Mouse (Mus musculus) liver, postnatal 0 days (tissue): ENCODE results near the gene Mrap. TPM values are rescaled to one million over a fixed set of nuclear protein-coding genes. Genes with fewer than 3 reads are reported as not detected.
A peak's percentile ranks its signal among the peaks of the same experiment; 100 is the strongest.

ENCODE experiments used
- ATAC-seq: fragments of 200-750 bp; cut with Nextera tagmentation; 2 replicates; pipeline ENCODE4 v1.8.0; 2017; ENCODE audit warnings: mild to moderate bottlenecking, moderate library complexity
- DNase-seq: peaks from one replicate; pipeline ENCODE4 v3.0.0-alpha.2; 2016
- H3K27ac ChIP-seq: fragments of 300-500 bp; sonication (generic); 2 replicates; pipeline ENCODE4 v1.5.1; 2014; ENCODE audit warnings: antibody characterized with exemption, moderate library complexity, mild to moderate bottlenecking, low read depth
- H3K27me3 ChIP-seq: fragments of 300-500 bp; sonication (generic); 2 replicates; pipeline ENCODE4 v1.6.1; 2014; ENCODE audit warnings: low read length, control low read depth, mixed read lengths; ENCODE audit not compliant: insufficient read depth
- H3K36me3 ChIP-seq: fragments of 300-500 bp; sonication (generic); replicated peaks from 2 replicates; pipeline ENCODE4 v1.6.1; 2014; ENCODE audit warnings: mild to moderate bottlenecking, control low read depth, low read length, moderate library complexity, mixed read lengths; ENCODE audit not compliant: insufficient read depth
- H3K4me1 ChIP-seq: fragments of 300-500 bp; sonication (generic); 2 replicates; pipeline ENCODE4 v1.6.1; 2014; ENCODE audit warnings: antibody characterized with exemption, mild to moderate bottlenecking, control low read depth; ENCODE audit not compliant: insufficient read depth
- H3K4me2 ChIP-seq: fragments of 300-500 bp; sonication (generic); 2 replicates; pipeline ENCODE4 v1.6.1; 2014; ENCODE audit warnings: low read depth, mild to moderate bottlenecking, low read length, moderate library complexity, mixed read lengths
- H3K4me3 ChIP-seq: fragments of 300-500 bp; sonication (generic); 2 replicates; pipeline ENCODE4 v1.5.1; 2014; ENCODE audit warnings: low read depth, low read length
- H3K9ac ChIP-seq: fragments of 300-500 bp; sonication (generic); replicated peaks from 2 replicates; pipeline ENCODE4 v1.6.1; 2014; ENCODE audit warnings: mild to moderate bottlenecking, moderate library complexity
- H3K9me3 ChIP-seq: fragments of 300-500 bp; sonication (generic); 2 replicates; pipeline ENCODE4 v1.6.1; 2016; ENCODE audit warnings: mild to moderate bottlenecking, control low read depth, low read length, mixed read lengths
- CTCF ChIP-seq: sonication (generic); IDR thresholded peaks from 2 replicates; pipeline ENCODE4 v1.5.1; 2016; ENCODE audit warnings: antibody characterized with exemption, low read depth
- EP300 ChIP-seq: IDR thresholded peaks from 2 replicates; pipeline ENCODE4 v1.6.1; 2016; ENCODE audit warnings: antibody characterized with exemption, low read depth, mild to moderate bottlenecking
- WGBS: fragments of 180-500 bp; shearing (Covaris S2); extraction: QIAGEN DNeasy Blood & Tissue Kit; methylation state at CpG from one replicate; pipeline ENCODE4 v1.1.7; 2014; ENCODE audit not compliant: insufficient replicate concordance; 5-methylcytosine and 5-hydroxymethylcytosine counted together
- polyA plus RNA-seq: library from polyadenylated mRNA; unstranded; fragments of >200 nt; fragmentation: Nextera tagmentation; extraction: Ambion mirVana; gene quantifications from 2 replicates; pipeline ENCODE4 v1.2.1, GENCODE M21; 2015

Mrap gene
- polyA plus RNA-seq, 1 experiment from 2014 or later = 45.3 TPM

DNA sequence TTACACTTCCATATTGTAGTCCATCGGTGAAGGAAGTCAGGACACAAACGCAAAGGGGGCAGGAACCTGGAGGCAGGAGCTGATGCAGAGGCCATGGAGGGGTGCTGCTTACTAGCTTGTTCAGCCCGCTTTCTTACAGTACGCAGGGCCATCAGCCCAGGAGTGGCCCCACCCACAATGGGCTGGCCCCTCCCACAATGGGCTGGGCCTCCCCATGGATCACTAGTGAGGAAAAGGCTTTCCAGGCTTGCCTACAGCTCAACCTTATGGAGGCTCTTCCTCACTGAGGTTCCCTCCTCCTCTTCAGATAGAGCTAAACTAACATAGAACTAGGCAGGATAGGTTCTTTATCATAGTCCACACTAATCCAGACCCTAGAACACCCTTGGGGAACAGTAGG, 14.0 kb upstream of the Mrap start:
- no peak overlapping the region for H3K4me3 ChIP-seq
- ATAC-seq = no peak
- TF ChIP-seq EP300 (no peak), CTCF (no peak)
- no peak for DNase-seq
- no peaks in the 10 kb centered on the region for H3K27me3 ChIP-seq
- no peaks in the 10 kb centered on the region for H3K9me3 ChIP-seq
- H3K36me3 ChIP-seq = peaks cover 37% of the 10 kb centered on the region
- H3K9ac ChIP-seq = no peak overlapping the region
- no peak overlapping the region for H3K4me2 ChIP-seq
- H3K27ac ChIP-seq = no peak overlapping the region
- H3K4me1 ChIP-seq = peaks cover 6% of the 10 kb centered on the region; the same call in 1 of the 2 replicates
- WGBS = 94% methylated on average over 4 of the region's 4 CpGs

DNA sequence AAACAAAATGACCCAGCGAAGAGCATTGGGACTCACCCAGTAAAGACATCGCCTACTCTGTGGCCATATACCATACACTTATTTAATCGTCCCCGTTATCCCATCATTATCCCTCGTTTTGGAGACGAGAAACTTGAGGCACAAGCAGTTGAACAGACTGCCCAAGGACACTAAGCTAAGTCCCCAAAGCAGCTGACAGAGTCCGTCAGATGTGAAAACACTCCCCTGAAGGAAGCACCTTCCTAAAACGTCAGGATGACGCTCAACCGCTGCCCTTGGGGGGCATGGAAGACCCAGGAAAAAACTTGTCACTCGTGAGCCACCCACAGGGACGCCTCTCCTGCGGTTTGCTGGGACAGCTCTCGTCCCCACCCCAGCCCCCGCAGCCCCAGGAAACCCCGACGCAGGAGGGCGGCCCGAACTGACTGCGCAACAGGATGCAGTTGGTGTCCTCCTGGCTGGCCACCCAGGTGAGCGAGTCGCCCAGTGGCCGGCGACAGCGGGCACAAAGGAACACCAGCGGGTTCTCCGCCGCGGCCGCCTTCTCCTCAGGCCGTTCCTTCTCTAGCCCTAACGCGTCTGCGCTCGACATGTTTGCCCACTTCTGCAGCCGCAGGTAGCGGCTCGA, 11.3 kb upstream of the Mrap start:
- H3K27me3 ChIP-seq = no peaks in the 10 kb centered on the region
- peaks cover 6% of the 10 kb centered on the region; the same call in 1 of the 2 replicates for H3K4me1 ChIP-seq
- TF ChIP-seq EP300 = no peak
- no peak for TF ChIP-seq CTCF
- peaks cover 18% of the 10 kb centered on the region; the same call in 1 of the 2 replicates for H3K36me3 ChIP-seq
- ATAC-seq = peak; percentile 46
- H3K9me3 ChIP-seq = peaks cover 8% of the 10 kb centered on the region; the same call in 1 of the 2 replicates
- H3K27ac ChIP-seq = peak overlapping the region; percentile 73
- WGBS = 3% methylated on average over 38 of the region's 38 CpGs
- H3K4me3 ChIP-seq = peak overlapping the region; percentile 89
- peak overlapping the region; percentile 88 for H3K9ac ChIP-seq
- H3K4me2 ChIP-seq = peak overlapping the region; percentile 79
- DNase-seq = no peak

DNA sequence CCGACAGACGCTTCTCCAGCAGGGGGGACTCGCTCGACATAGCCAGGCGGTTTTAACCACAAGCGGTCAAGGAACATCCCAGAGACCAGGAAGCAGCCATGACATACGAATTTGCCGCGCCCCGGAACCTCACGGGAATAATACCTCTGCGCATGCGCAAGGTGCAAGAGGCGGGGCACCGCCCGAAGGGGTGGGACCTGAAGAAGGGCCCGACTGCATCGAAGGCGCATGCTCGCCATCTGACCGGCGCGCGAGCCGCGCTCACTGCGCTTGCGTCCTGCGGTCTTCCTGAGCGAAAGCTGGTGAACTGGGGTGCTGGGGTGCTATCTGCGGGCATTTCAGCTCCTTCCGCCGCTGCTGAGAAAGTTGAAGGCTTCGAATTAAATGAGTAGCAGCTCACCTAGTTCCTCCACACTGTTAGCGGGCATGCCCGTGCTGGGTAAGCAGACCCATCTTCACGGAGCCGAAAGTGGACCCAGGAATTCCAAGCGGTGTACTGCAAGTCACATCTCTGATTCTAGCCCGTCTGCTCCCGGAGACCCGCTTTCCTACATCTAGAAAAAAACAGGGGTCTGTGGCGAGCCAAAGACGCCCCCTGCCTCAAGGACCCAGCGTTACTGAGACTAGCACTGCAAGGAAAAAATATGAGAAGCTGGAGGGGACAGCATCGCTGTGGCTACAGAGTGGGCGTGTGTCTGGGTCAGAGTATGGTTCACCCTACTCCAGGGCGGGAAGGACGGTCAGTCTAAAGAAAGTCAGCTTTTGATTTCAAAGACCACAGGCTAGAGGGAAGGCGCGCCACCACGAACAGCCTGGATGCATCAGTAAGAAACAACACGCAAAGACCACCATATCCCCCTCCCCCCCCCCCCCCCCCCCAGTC, 10.5 kb upstream of the Mrap start, which contains the start of gene Mis18a:
Gene Mis18a (minus strand): TSS at position 172 of the 883 bp plus-strand sequence.
- H3K27ac ChIP-seq = peak within 1 kb of the TSS; percentile 73
- peak; percentile 31 for TF ChIP-seq CTCF
- TF ChIP-seq EP300 = no peak
- H3K9ac ChIP-seq = peak within 1 kb of the TSS; percentile 88
- WGBS = 1% methylated on average over 53 of the region's 53 CpGs
- no peaks in the 10 kb centered on the region for H3K27me3 ChIP-seq
- H3K4me1 ChIP-seq = peaks cover 6% of the 10 kb centered on the region; the same call in 1 of the 2 replicates
- peaks cover 9% of the 10 kb centered on the region; the same call in 1 of the 2 replicates for H3K9me3 ChIP-seq
- H3K4me3 ChIP-seq = peak within 1 kb of the TSS; percentile 89
- peak; percentile 98 for DNase-seq
- peak; percentile 97 for ATAC-seq
- H3K4me2 ChIP-seq = peak within 1 kb of the TSS; percentile 79
- peaks cover 14% of the 10 kb centered on the region; the same call in 1 of the 2 replicates for H3K36me3 ChIP-seq

DNA sequence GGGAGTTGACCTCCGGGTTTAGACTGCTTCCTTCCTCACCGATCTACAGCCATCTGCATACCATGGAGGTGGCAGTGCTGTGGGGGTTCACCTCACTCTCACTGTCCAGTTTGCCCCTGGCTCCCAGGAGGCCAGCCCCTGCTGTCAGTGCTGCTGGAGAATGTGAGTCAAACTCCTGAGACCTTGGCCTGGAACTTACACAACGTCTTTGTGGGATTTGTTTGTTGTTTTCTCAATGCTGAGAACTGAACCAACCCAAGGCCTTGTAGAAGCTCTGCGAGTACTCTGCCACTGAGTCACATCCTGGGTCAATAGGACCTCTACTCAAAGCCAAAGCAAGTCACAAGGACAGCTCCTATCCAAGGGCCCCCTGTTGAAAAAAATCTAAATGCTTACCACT, 2.4 kb upstream of the Mrap start:
- Histone ChIP-seq H3K4me1 (peaks cover 21% of the 10 kb centered on the region), H3K4me2 (no peak overlapping the region), H3K36me3 (no peaks in the 10 kb centered on the region), H3K4me3 (no peak overlapping the region), H3K9me3 (peaks cover 9% of the 10 kb centered on the region; the same call in 1 of the 2 replicates), H3K27ac (0 out of 2 replicates have a peak overlapping the region, but pooled peaks have one; percentile 78), H3K9ac (no peak overlapping the region), H3K27me3 (no peaks in the 10 kb centered on the region)
- DNase-seq (no peak), ATAC-seq (no peak)
- 46% methylated on average over 4 of the region's 4 CpGs for WGBS
- TF ChIP-seq EP300 (no peak), CTCF (no peak)

DNA sequence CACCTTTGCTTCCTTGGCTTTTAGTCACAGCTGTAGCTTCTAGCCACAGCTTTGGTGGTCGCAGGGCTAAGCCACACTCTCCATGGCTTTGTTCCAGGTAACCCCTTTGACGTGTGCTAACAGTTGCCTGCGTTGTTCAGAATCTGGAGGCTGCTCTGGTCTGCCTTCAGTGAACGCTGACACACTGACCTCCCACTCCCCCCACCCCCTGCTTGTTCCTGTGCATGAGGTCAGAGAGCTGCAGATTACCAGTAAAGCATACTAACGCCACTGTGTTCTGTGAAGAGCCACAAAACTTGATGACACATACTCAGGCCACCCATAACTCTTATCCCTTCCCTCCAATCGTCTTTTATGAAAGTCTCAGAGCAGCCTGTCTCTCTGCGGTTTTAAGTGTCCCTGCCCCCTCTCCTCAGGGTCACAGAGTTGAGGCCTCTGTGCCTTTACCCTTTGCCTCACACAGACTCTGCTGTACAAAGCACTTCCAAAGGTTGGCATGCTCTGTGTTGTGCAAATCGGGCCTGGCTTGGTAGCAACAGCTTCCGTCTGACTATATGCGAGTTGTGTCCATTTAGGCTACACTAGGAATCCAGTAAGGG, 1.2 kb upstream of the Mrap start:
- ATAC-seq (peak; percentile 84), DNase-seq (peak; percentile 60)
- Histone ChIP-seq H3K4me1 (peaks cover 21% of the 10 kb centered on the region), H3K4me2 (no peak overlapping the region), H3K27ac (peak overlapping the region; percentile 78), H3K4me3 (no peak overlapping the region), H3K9ac (no peak overlapping the region), H3K27me3 (no peaks in the 10 kb centered on the region), H3K36me3 (no peaks in the 10 kb centered on the region), H3K9me3 (peaks cover under 1% of the 10 kb centered on the region; the same call in 1 of the 2 replicates)
- WGBS = 54% methylated on average over 10 of the region's 10 CpGs
- TF ChIP-seq CTCF (no peak), EP300 (peak; percentile 74; the same call in 1 of the 2 replicates)
